Mouse (Mus musculus) heart, postnatal 0 days (tissue): ENCODE results near the gene Ttc17.

ENCODE experiments used
- CTCF ChIP-seq: IDR thresholded peaks from 2 replicates; pipeline ENCODE4 v1.5.1; 2016; ENCODE audit warnings: antibody characterized with exemption, control low read depth, low read depth
- EP300 ChIP-seq: IDR thresholded peaks from 2 replicates; pipeline ENCODE4 v1.6.1; 2016; ENCODE audit warnings: antibody characterized with exemption, low read depth

GRCm38 (mm10) chr2:94363821-94364220, 42.7 kb downstream of the Ttc17 start:
- no peak for TF ChIP-seq CTCF
- no peak for TF ChIP-seq EP300
